Mouse (Mus musculus): ENCODE data around the gene Snx27. TPM values are rescaled to one million over a fixed set of nuclear protein-coding genes. Genes with fewer than 3 reads are reported as not detected.

The Snx27 gene
- polyA plus RNA-seq, 1 experiment from 2014 or later, result 48.6 TPM

DNA sequence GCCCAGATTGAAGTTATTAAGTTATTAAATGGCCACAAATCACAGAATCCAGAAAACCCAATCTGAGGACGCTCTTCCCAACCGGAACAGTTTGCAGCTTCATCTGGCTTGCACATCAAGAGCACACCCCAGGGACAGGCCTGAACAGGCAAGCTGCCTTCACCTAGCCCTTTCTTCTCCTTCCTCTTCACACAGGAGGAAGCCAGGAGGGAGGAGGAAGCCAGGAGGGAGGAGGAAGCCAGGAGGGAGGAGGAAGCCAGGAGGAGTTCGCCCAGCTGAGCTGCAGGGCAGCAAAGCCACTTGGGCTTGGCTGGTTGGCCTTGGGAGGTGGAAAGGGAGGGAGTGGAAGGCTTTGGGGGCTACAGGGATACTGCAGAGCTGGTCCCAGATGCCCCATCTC is 113.6 kb downstream of the Snx27 start:
- WGBS, result 54% methylated on average over 3 of the region's 3 CpGs
- Histone ChIP-seq H3K9me3 (replicated peaks) (no peaks in the 10 kb centered on the region), H3K27me3 (ENCODE audit: low read depth, poor library complexity, severe bottlenecking) (no peaks in the 10 kb centered on the region), H3K36me3 (no peaks in the 10 kb centered on the region), H3K4me3 (no peak overlapping the region), H3K27ac (replicated peaks) (peak overlapping the region; percentile 17; the same call in 1 of the 2 replicates), H3K4me1 (peaks cover 44% of the 10 kb centered on the region)
- DNase-seq (ENCODE audit: low spot score), result no peak

DNA sequence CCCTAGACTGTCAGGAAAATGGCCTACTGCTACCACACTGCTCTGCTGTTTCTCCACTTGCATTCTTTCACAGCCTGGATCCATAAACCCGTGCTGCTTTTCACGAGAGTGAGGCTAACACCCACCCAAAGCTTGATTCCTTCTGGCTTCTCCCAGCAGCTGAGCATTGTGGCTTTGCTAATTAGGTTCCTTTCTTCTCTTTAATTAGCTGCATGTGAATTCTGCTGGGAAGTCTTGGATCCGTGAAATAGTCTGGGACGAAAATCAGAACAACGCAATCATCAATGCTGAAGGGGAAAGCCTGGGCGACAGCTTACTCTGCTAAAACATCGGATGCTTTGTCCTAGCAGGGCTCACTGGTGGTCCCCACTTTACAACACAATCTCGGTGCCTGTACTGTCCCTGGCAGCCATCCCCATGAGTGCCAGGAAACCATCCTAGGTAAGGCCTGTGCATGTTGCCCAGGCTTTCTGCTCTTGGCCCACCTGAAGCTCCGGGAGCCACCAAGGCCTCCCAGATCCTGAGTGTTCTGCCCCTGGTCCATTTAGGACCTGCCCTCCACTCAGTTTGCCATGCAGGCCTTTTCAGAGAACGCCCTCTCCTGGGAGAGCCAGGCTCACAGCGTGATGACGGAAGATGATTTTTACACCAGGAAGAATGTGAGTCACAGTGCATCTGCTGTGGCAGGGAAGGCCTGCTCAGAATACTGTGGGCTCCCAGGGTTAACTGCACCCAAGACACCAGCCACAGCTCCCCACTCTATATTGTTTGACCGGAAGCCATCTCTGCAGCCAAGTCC is 116.7 kb downstream of the Snx27 start:
- H3K27me3 ChIP-seq (ENCODE audit: low read depth, poor library complexity, severe bottlenecking), result no peaks in the 10 kb centered on the region
- H3K27ac ChIP-seq (replicated peaks), result peak overlapping the region; percentile 71
- no peak overlapping the region for H3K4me3 ChIP-seq
- DNase-seq (ENCODE audit: low spot score), result no peak
- no peaks in the 10 kb centered on the region for H3K9me3 ChIP-seq (replicated peaks)
- H3K4me1 ChIP-seq, result peaks cover 31% of the 10 kb centered on the region
- 51% methylated on average over 13 of the region's 13 CpGs for WGBS
- no peaks in the 10 kb centered on the region for H3K36me3 ChIP-seq

DNA sequence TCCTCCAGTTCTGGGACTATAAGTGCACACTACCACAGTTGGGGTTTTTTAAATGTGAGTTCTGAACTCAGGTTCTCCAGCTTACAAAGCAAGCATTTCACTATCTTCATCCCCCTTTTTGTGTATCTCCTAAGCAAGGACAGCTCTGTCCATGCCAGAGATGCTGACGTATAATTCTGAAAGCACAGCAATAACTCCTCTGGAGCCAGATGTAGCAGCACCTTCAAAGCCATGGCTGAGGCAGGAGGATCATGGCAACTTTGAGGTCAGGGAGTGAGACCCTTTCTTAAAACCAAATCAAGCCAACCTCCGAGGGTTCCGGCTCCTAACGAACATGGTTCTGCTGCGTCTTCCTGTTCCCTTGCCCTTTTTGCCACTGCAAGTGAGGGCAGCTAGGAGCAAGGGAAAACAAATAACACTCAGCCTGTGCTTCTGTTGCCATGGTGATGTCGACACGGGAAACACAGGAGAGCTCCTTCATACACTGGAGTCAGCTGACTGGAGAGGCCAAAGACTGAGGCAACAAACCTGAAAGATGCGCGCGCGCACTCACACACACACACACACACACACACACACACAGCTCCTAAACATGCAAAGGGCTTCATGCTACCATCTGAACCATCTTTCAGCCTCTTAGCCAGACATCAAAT is 118.5 kb downstream of the Snx27 start:
- Histone ChIP-seq H3K4me1 (peaks cover 29% of the 10 kb centered on the region), H3K36me3 (no peaks in the 10 kb centered on the region), H3K9me3 (replicated peaks) (no peaks in the 10 kb centered on the region), H3K27me3 (ENCODE audit: low read depth, poor library complexity, severe bottlenecking) (no peaks in the 10 kb centered on the region), H3K4me3 (no peak overlapping the region), H3K27ac (replicated peaks) (peak overlapping the region; percentile 38)
- WGBS, result 56% methylated on average over 11 of the region's 11 CpGs
- peak; percentile 57 for DNase-seq (ENCODE audit: low spot score)

DNA sequence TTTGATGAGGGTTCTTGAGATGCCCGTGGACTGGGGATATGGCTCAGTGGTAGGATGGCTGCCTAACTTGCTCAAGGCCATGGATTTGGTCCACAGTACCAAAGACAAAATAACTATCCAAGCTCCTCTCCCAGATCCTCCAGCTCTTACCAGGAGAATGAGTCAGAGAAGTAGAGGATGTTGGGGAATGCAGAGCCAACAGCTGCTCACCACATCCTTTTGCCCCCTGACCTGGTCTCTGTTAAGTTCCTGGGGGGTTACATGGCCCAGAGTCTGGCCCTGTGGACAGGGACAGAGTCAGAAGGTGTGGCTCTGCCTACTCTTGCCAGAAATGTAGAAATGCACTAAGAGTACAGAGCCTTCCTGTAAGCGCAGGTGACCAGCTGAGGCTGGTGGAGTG is 122.7 kb downstream of the Snx27 start:
- no peaks in the 10 kb centered on the region for H3K36me3 ChIP-seq
- DNase-seq (ENCODE audit: low spot score), result no peak
- no peak overlapping the region for H3K4me3 ChIP-seq
- no peak overlapping the region; the same call in 1 of the 2 replicates for H3K27ac ChIP-seq (replicated peaks)
- WGBS, result 92% methylated on average over 2 of the region's 2 CpGs
- H3K27me3 ChIP-seq (ENCODE audit: low read depth, poor library complexity, severe bottlenecking), result 0 out of 2 replicates have a peak, but pooled peaks cover 7% of the 10 kb centered on the region
- H3K9me3 ChIP-seq (replicated peaks), result no peaks in the 10 kb centered on the region
- peaks cover 20% of the 10 kb centered on the region for H3K4me1 ChIP-seq

DNA sequence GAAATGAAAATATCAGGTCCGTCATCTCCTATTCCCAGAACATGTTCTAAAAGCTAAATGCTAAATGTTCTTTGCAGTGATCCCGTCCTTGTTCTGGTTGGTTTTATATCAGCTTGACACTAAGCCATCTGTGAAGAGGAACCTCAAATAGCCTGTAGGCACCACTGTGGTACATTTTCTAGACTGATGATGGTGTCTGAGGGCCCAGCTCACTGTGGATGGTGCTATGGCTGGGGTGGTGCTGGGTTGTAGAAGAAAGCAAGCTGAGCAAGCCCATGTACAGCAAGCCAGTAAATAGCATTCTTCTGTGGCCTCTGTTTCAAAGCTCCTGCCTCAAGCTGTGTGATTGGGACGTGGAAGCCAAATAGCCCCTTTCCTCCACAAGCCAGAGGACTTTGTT is 125.5 kb downstream of the Snx27 start:
- 0 out of 2 replicates have a peak, but pooled peaks cover 7% of the 10 kb centered on the region for H3K27me3 ChIP-seq (ENCODE audit: low read depth, poor library complexity, severe bottlenecking)
- H3K4me3 ChIP-seq, result peak overlapping the region; percentile 45; the same call in 1 of the 2 replicates
- 0 out of 2 replicates have a peak, but pooled peaks cover 4% of the 10 kb centered on the region for H3K4me1 ChIP-seq
- H3K27ac ChIP-seq (replicated peaks), result no peak overlapping the region
- H3K9me3 ChIP-seq (replicated peaks), result no peaks in the 10 kb centered on the region
- 76% methylated on average over 3 of the region's 3 CpGs for WGBS
- no peak for DNase-seq (ENCODE audit: low spot score)
- H3K36me3 ChIP-seq, result no peaks in the 10 kb centered on the region

DNA sequence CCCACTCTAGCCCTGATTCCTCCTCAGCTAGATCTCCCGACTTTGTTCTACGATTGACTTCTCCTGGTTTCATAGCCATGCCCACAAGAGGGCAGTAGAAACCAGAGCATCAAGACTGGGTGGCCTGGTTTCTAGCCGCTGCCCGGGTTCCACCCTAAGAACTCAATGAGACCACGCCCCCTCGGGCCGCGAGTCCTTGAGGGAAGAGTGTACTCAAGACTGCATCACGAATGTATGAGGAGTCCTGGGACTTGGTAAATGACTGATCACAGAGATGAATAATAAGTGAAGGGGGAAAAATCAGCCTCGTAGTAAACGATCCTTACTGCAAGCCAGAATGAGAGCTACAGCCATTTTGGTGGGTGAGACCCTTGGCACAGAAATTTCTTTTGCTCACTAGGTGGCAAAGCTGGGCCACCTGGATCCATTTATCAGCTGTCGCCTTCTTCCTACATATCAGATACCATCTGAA is 126.0 kb downstream of the Snx27 start:
- H3K27ac ChIP-seq (replicated peaks), result no peak overlapping the region
- H3K27me3 ChIP-seq (ENCODE audit: low read depth, poor library complexity, severe bottlenecking), result 0 out of 2 replicates have a peak, but pooled peaks cover 7% of the 10 kb centered on the region
- no peaks in the 10 kb centered on the region for H3K36me3 ChIP-seq
- WGBS, result under 1% methylated on average over 12 of the region's 12 CpGs
- DNase-seq (ENCODE audit: low spot score), result peak; percentile 87
- H3K9me3 ChIP-seq (replicated peaks), result no peaks in the 10 kb centered on the region
- 0 out of 2 replicates have a peak, but pooled peaks cover 4% of the 10 kb centered on the region for H3K4me1 ChIP-seq
- peak overlapping the region; percentile 45 for H3K4me3 ChIP-seq

DNA sequence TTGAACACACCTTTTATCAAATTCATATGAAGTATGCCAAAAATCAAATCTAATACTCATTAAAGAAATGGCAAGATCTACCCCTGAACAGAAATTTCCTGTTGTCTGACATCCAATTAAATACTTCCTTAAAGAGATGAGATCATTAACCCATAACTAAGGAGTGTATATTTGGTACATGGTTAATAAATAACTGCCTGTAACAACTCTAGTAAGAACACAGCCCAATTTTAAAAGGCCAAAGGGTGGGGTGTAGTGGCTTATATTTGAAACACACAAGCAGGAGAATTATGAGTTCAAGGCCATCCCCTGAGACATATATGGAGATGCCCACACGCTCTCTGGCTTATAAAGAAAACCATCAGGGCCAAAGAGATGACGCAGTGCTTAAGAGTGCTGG is 133.1 kb downstream of the Snx27 start:
- 89% methylated on average over 2 of the region's 2 CpGs for WGBS
- Histone ChIP-seq H3K36me3 (peaks cover 62% of the 10 kb centered on the region), H3K9me3 (replicated peaks) (no peaks in the 10 kb centered on the region), H3K4me1 (peaks cover 3% of the 10 kb centered on the region), H3K27ac (replicated peaks) (no peak overlapping the region), H3K27me3 (ENCODE audit: low read depth, poor library complexity, severe bottlenecking) (no peaks in the 10 kb centered on the region), H3K4me3 (no peak overlapping the region)
- no peak for DNase-seq (ENCODE audit: low spot score)

Other genes with a start within 250 kb of the Snx27 start
- gene Them5, start 240.6 kb downstream of the Snx27 start, polyA plus RNA-seq (2016; fragmentation: Nextera tagmentation; extraction: Ambion mirVana), result not detected in 2 replicates
- 0.23 and 0.68 TPM in 2 replicates for gene C2cd4d, start 220.3 kb downstream of the Snx27 start, polyA plus RNA-seq (2016; fragmentation: Nextera tagmentation; extraction: Ambion mirVana)
- gene Rorc, start 209.9 kb downstream of the Snx27 start, polyA plus RNA-seq (2016; fragmentation: Nextera tagmentation; extraction: Ambion mirVana), result 0.14 TPM in 1 of 2 replicates, not detected in the other
- 0.71 and 0.72 TPM in 2 replicates for gene Lingo4, start 184.2 kb downstream of the Snx27 start, polyA plus RNA-seq (2016; fragmentation: Nextera tagmentation; extraction: Ambion mirVana)
- gene Tdrkh, start 169.4 kb downstream of the Snx27 start, polyA plus RNA-seq (2016; fragmentation: Nextera tagmentation; extraction: Ambion mirVana), result 45.2 and 53.8 TPM in 2 replicates
- 71.7 and 72.9 TPM in 2 replicates for gene Mrpl9, start 139.4 kb downstream of the Snx27 start, polyA plus RNA-seq (2016; fragmentation: Nextera tagmentation; extraction: Ambion mirVana)
- 0.58 and 0.65 TPM in 2 replicates for gene Oaz3, start 138.8 kb downstream of the Snx27 start, polyA plus RNA-seq (2016; fragmentation: Nextera tagmentation; extraction: Ambion mirVana)
- 69.0 and 128 TPM in 2 replicates for gene Celf3, start 104.4 kb downstream of the Snx27 start, polyA plus RNA-seq (2016; fragmentation: Nextera tagmentation; extraction: Ambion mirVana)
- 8.4 and 12.5 TPM in 2 replicates for gene Riiad1, start 102.4 kb downstream of the Snx27 start, polyA plus RNA-seq (2016; fragmentation: Nextera tagmentation; extraction: Ambion mirVana)
- not detected in 2 replicates for gene Gm10972, start 60.4 kb upstream of the Snx27 start, polyA plus RNA-seq (2016; fragmentation: Nextera tagmentation; extraction: Ambion mirVana)
- 3.9 and 4.1 TPM in 2 replicates for gene Tuft1, start 76.2 kb upstream of the Snx27 start, polyA plus RNA-seq (2016; fragmentation: Nextera tagmentation; extraction: Ambion mirVana)
- gene Selenbp2, start 110.8 kb upstream of the Snx27 start, polyA plus RNA-seq (2016; fragmentation: Nextera tagmentation; extraction: Ambion mirVana), result not detected in 2 replicates
- gene Cgn, start 203.8 kb upstream of the Snx27 start, polyA plus RNA-seq (2016; fragmentation: Nextera tagmentation; extraction: Ambion mirVana), result 5.7 and 5.9 TPM in 2 replicates

Data from midbrain, embryonic 10.5 days (tissue).